Mouse (Mus musculus) bone marrow, adult 2 months (tissue): ENCODE measurements around the gene Shisal1.

Experiments used
- CTCF ChIP-seq: fragments of 200-500 bp; IDR thresholded peaks from 2 replicates; pipeline ENCODE4 v1.5.1; 2011; ENCODE audit warnings: low read length, control low read depth; ENCODE audit not compliant: control insufficient read depth, insufficient read depth
- POLR2A ChIP-seq: fragments of 200-500 bp; IDR thresholded peaks from 2 replicates; pipeline ENCODE4 v1.6.1; 2011; ENCODE audit warnings: low read depth, mild to moderate bottlenecking, control low read depth, low read length, borderline replicate concordance; ENCODE audit not compliant: control insufficient read depth

- TF ChIP-seq CTCF (no peak), POLR2A (no peak)
These were observed 14.5 kb upstream of the Shisal1 start for GRCm38 (mm10) chr15:84461429-84461828.
